Mouse (Mus musculus) lung, embryonic 14.5 days (tissue): ENCODE data around the gene Slit2. TPM values are rescaled to one million over a fixed set of nuclear protein-coding genes. Genes with fewer than 3 reads are reported as not detected.
A peak's percentile ranks its signal among the peaks of the same experiment; 100 is the strongest.

Experiments
- ATAC-seq: fragments of 200-750 bp; cut with Nextera tagmentation; 2 replicates; pipeline ENCODE4 v1.8.0; 2017; ENCODE audit warnings: mild to moderate bottlenecking, moderate TSS enrichment, moderate library complexity; ENCODE audit not compliant: insufficient read depth
- DNase-seq: peaks from one replicate; pipeline ENCODE4 v3.0.0-alpha.2; 2015
- H3K27ac ChIP-seq: fragments of 300-500 bp; sonication (generic); 2 replicates; pipeline ENCODE4 v1.5.1; 2014; ENCODE audit warnings: low read depth, mild to moderate bottlenecking, moderate library complexity
- H3K27me3 ChIP-seq: fragments of 300-500 bp; sonication (generic); 2 replicates; pipeline ENCODE4 v1.6.1; 2014; ENCODE audit warnings: low read length, control low read depth; ENCODE audit not compliant: insufficient read depth
- H3K36me3 ChIP-seq: fragments of 300-500 bp; sonication (generic); 2 replicates; pipeline ENCODE4 v1.6.1; 2014; ENCODE audit warnings: control low read depth; ENCODE audit not compliant: insufficient read depth
- H3K4me1 ChIP-seq: fragments of 300-500 bp; sonication (generic); 2 replicates; pipeline ENCODE4 v1.6.1; 2014; ENCODE audit warnings: antibody characterized with exemption, control low read depth; ENCODE audit not compliant: insufficient read depth
- H3K4me2 ChIP-seq: fragments of 300-500 bp; sonication (generic); 2 replicates; pipeline ENCODE4 v1.6.1; 2014; ENCODE audit warnings: mild to moderate bottlenecking
- H3K4me3 ChIP-seq: fragments of 300-500 bp; sonication (generic); 2 replicates; pipeline ENCODE4 v1.5.1; 2014; ENCODE audit warnings: low read depth, low read length
- H3K9ac ChIP-seq: fragments of 300-500 bp; sonication (generic); 2 replicates; pipeline ENCODE4 v1.6.1; 2014
- H3K9me3 ChIP-seq: fragments of 300-500 bp; sonication (generic); 2 replicates; pipeline ENCODE4 v1.6.1; 2016; ENCODE audit warnings: low read depth, low read length, control low read depth
- CTCF ChIP-seq: IDR thresholded peaks from 2 replicates; pipeline ENCODE4 v1.5.1; 2016; ENCODE audit warnings: antibody characterized with exemption, low read depth
- WGBS: fragments of 180-500 bp; shearing (Covaris S2); extraction: QIAGEN DNeasy Blood & Tissue Kit; methylation state at CpG from one replicate; pipeline ENCODE4 v1.1.7; 2014; 5-methylcytosine and 5-hydroxymethylcytosine counted together
- microRNA-seq: library from miRNA; unstranded; fragments of <30 nt; microRNA quantifications from one replicate; pipeline ENCODE4, GENCODE M21; 2016; ENCODE audit warnings: borderline number of aligned reads
- polyA plus RNA-seq: library from polyadenylated mRNA; unstranded; fragments of >200 nt; fragmentation: Nextera tagmentation; extraction: Ambion mirVana; gene quantifications from 2 replicates; pipeline ENCODE4 v1.2.1, GENCODE M21; 2014

The Slit2 gene
- polyA plus RNA-seq, 1 experiment from 2014 or later, result 49.3 TPM

- no peaks in the 10 kb centered on the region for H3K9me3 ChIP-seq
- H3K4me1 ChIP-seq, result 0 out of 2 replicates have a peak, but pooled peaks cover 4% of the 10 kb centered on the region
- WGBS, result 79% methylated on average over 3 of the region's 3 CpGs
- H3K9ac ChIP-seq, result no peak overlapping the region
- H3K4me2 ChIP-seq, result no peak overlapping the region
- no peak for TF ChIP-seq CTCF
- DNase-seq, result no peak
- H3K27me3 ChIP-seq, result no peaks in the 10 kb centered on the region
- no peak overlapping the region for H3K27ac ChIP-seq
- peak; percentile 67; the same call in 1 of the 2 replicates for ATAC-seq
- no peak overlapping the region for H3K4me3 ChIP-seq
- H3K36me3 ChIP-seq, result no peaks in the 10 kb centered on the region
Observed at GRCm38 (mm10) chr5:48333407-48333806, 350.5 kb downstream of the Slit2 start.

GRCm38 (mm10) chr5:48333884-48334513 lies 351.1 kb downstream of the Slit2 start:
- no peak overlapping the region for H3K27ac ChIP-seq
- no peaks in the 10 kb centered on the region for H3K9me3 ChIP-seq
- H3K4me2 ChIP-seq, result no peak overlapping the region
- no peak for DNase-seq
- 0 out of 2 replicates have a peak, but pooled peaks cover 4% of the 10 kb centered on the region for H3K4me1 ChIP-seq
- WGBS, result 25% methylated on average over 9 of the region's 9 CpGs
- H3K27me3 ChIP-seq, result no peaks in the 10 kb centered on the region
- 0 out of 2 replicates have a peak, but pooled peaks have one; percentile 32 for ATAC-seq
- no peaks in the 10 kb centered on the region for H3K36me3 ChIP-seq
- TF ChIP-seq CTCF, result no peak
- no peak overlapping the region for H3K9ac ChIP-seq
- no peak overlapping the region for H3K4me3 ChIP-seq

GRCm38 (mm10) chr5:48340808-48341433 lies 358.0 kb downstream of the Slit2 start:
- Histone ChIP-seq H3K36me3 (no peaks in the 10 kb centered on the region), H3K27ac (no peak overlapping the region), H3K27me3 (no peaks in the 10 kb centered on the region), H3K4me1 (no peaks in the 10 kb centered on the region), H3K4me3 (no peak overlapping the region), H3K9ac (no peak overlapping the region), H3K9me3 (no peaks in the 10 kb centered on the region), H3K4me2 (no peak overlapping the region)
- TF ChIP-seq CTCF, result no peak
- DNase-seq (no peak), ATAC-seq (no peak)
- WGBS, result 50% methylated on average over 7 of the region's 7 CpGs

- Histone ChIP-seq H3K27ac (peak overlapping the region; percentile 22; the same call in 1 of the 2 replicates), H3K27me3 (no peaks in the 10 kb centered on the region), H3K4me2 (no peak overlapping the region), H3K9ac (no peak overlapping the region), H3K4me3 (no peak overlapping the region), H3K4me1 (no peaks in the 10 kb centered on the region), H3K9me3 (no peaks in the 10 kb centered on the region), H3K36me3 (no peaks in the 10 kb centered on the region)
- peak; percentile 64 for TF ChIP-seq CTCF
- peak; percentile 88 for DNase-seq
- 22% methylated on average over 5 of the region's 5 CpGs for WGBS
- ATAC-seq, result peak; percentile 72
Observed at GRCm38 (mm10) chr5:48345095-48345982, 362.4 kb downstream of the Slit2 start.

- no peaks in the 10 kb centered on the region for H3K27me3 ChIP-seq
- no peak overlapping the region for H3K27ac ChIP-seq
- ATAC-seq (no peak), DNase-seq (no peak)
- TF ChIP-seq CTCF, result no peak
- H3K36me3 ChIP-seq, result no peaks in the 10 kb centered on the region
- H3K4me1 ChIP-seq, result no peaks in the 10 kb centered on the region
- H3K9ac ChIP-seq, result no peak overlapping the region
- 94% methylated on average over 2 of the region's 2 CpGs for WGBS
- no peak overlapping the region for H3K4me2 ChIP-seq
- no peak overlapping the region for H3K4me3 ChIP-seq
- H3K9me3 ChIP-seq, result no peaks in the 10 kb centered on the region
Observed at GRCm38 (mm10) chr5:48345983-48346648, 363.2 kb downstream of the Slit2 start.

GRCm38 (mm10) chr5:48349309-48349708 lies 366.4 kb downstream of the Slit2 start:
- no peaks in the 10 kb centered on the region for H3K4me1 ChIP-seq
- no peak for ATAC-seq
- WGBS, result 83% methylated on average over 1 of the region's 1 CpGs
- no peak for TF ChIP-seq CTCF
- H3K27ac ChIP-seq, result no peak overlapping the region
- H3K9me3 ChIP-seq, result no peaks in the 10 kb centered on the region
- no peak overlapping the region for H3K9ac ChIP-seq
- H3K27me3 ChIP-seq, result no peaks in the 10 kb centered on the region
- no peak for DNase-seq
- H3K4me2 ChIP-seq, result no peak overlapping the region
- no peaks in the 10 kb centered on the region for H3K36me3 ChIP-seq
- H3K4me3 ChIP-seq, result no peak overlapping the region

Small RNA genes lying within 50 kb of the gene (microRNA-seq; reads per million reads assigned to microRNA genes)
- 17.1 reads per million, percentile 31 among the genes with 10 or more reads in this experiment for gene Mir218-1
